Mouse (Mus musculus) kidney, adult 2 months (tissue): ENCODE measurements around the gene Usp10.

Experiments
- CTCF ChIP-seq: fragments of 200-500 bp; conservative IDR thresholded peaks from 2 replicates; pipeline ENCODE4 v1.5.1; 2011; ENCODE audit warnings: low read depth, mild to moderate bottlenecking, control low read depth, low read length, moderate library complexity, mixed read lengths; ENCODE audit not compliant: insufficient read depth, insufficient read length
- POLR2A ChIP-seq: fragments of 200-500 bp; IDR thresholded peaks from one replicate; pipeline ENCODE4 v1.6.1; 2011; ENCODE audit warnings: low read depth, low read length, control low read depth

DNA sequence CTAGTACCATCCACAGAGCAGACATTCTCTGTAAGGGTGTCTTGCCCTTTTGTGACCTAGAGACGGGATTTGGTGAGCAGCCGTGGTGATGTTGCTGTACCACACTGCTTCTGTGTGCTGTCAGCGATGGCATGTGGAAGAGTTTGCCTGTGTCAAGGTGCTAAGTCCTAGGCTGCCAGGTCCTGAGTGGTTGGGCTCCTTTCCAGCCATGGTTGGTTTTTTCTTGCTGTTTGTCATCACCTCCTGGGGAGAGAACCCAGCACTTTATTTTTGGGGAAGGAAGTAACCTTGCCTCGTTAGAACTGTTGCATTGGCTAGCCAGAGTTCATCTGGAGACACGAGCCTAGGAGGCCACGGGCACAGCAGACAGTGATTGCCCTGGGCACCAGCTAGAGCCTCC is 25.4 kb downstream of the Usp10 start:
- TF ChIP-seq CTCF (no peak), POLR2A (no peak)
